ENCODE assay signal across 23 mouse cellular contexts in genomic region chrX:8259478-8259877, GRCm38 (mm10). TPM values are rescaled to one million over a fixed set of nuclear protein-coding genes. Genes with fewer than 3 reads are reported as not detected.
DNase-seq lines count a peak whose midpoint lies in the region; ATAC-seq and TF ChIP-seq lines count a peak whose summit lies in the region.
"Had no signal": no experiment of that assay in that cellular context is flagged by ENCODE, and none has a peak within 500 bp of the region (broad histone marks: within the 10 kb centered on the region; RNA-seq: fewer than 3 reads in every experiment).

No protein-coding gene starts in this region.

- no peak for TF ChIP-seq CTCF in intestine, postnatal 0 days (IDR thresholded peaks at IDR 0.05; ENCODE audit: low read depth)
- no peak for TF ChIP-seq CTCF in stomach, postnatal 0 days (IDR thresholded peaks at IDR 0.05; ENCODE audit: low read depth)

- H3K4me2 ChIP-seq in intestine, embryonic 16.5 days (ENCODE audit: low read depth, low read length) = no peak overlapping the region
- no peak overlapping the region for H3K4me2 ChIP-seq in intestine, postnatal 0 days (replicated peaks; ENCODE audit: low read depth)
- no peak overlapping the region for H3K4me2 ChIP-seq in kidney, embryonic 15.5 days
- no peak overlapping the region for H3K4me2 ChIP-seq in stomach, embryonic 15.5 days
- no peak overlapping the region for H3K4me2 ChIP-seq in stomach, postnatal 0 days (replicated peaks; ENCODE audit: low read depth)
- H3K4me2 ChIP-seq: embryonic facial prominence, embryonic 12.5 days; forebrain, embryonic 13.5 days; forebrain, embryonic 15.5 days had no signal

- H3K36me3 ChIP-seq in intestine, embryonic 16.5 days (ENCODE audit: control insufficient read depth, insufficient read depth, low read length) = no peaks in the 10 kb centered on the region
- no peaks in the 10 kb centered on the region for H3K36me3 ChIP-seq in intestine, postnatal 0 days (ENCODE audit: control insufficient read depth, insufficient read depth)
- no peaks in the 10 kb centered on the region for H3K36me3 ChIP-seq in kidney, embryonic 15.5 days
- no peaks in the 10 kb centered on the region for H3K36me3 ChIP-seq in stomach, embryonic 15.5 days
- H3K36me3 ChIP-seq in stomach, postnatal 0 days (ENCODE audit: control insufficient read depth, insufficient read depth, low read length) = no peaks in the 10 kb centered on the region
- H3K36me3 ChIP-seq: embryonic facial prominence, embryonic 10.5 days; embryonic facial prominence, embryonic 12.5 days; forebrain, embryonic 15.5 days; G1E had no signal

- WGBS in intestine, embryonic 16.5 days = 74% methylated on average over 12 of the region's 12 CpGs
- 58% methylated on average over 12 of the region's 12 CpGs for WGBS in intestine, postnatal 0 days
- 65% methylated on average over 12 of the region's 12 CpGs for WGBS in kidney, embryonic 15.5 days
- 69% methylated on average over 12 of the region's 12 CpGs for WGBS in stomach, embryonic 15.5 days
- 69% methylated on average over 12 of the region's 12 CpGs for WGBS in stomach, postnatal 0 days

- no peaks in the 10 kb centered on the region for H3K27me3 ChIP-seq in intestine, embryonic 16.5 days (replicated peaks; ENCODE audit: control insufficient read depth, insufficient read depth, low read length)
- no peaks in the 10 kb centered on the region for H3K27me3 ChIP-seq in intestine, postnatal 0 days (replicated peaks; ENCODE audit: control insufficient read depth, insufficient read depth, low read length)
- H3K27me3 ChIP-seq in kidney, embryonic 15.5 days = no peaks in the 10 kb centered on the region
- no peaks in the 10 kb centered on the region for H3K27me3 ChIP-seq in stomach, embryonic 15.5 days (replicated peaks)
- no peaks in the 10 kb centered on the region for H3K27me3 ChIP-seq in stomach, postnatal 0 days (ENCODE audit: control insufficient read depth, insufficient read depth, low read length)
- H3K27me3 ChIP-seq: CH12.LX; embryonic facial prominence, embryonic 12.5 days; forebrain, embryonic 13.5 days; forebrain, embryonic 15.5 days had no signal

- H3K4me3 ChIP-seq in intestine, embryonic 16.5 days (ENCODE audit: low read length) = no peak overlapping the region
- no peak overlapping the region for H3K4me3 ChIP-seq in intestine, postnatal 0 days (ENCODE audit: low read depth, low read length)
- H3K4me3 ChIP-seq in kidney, embryonic 15.5 days (replicated peaks) = no peak overlapping the region
- H3K4me3 ChIP-seq in stomach, embryonic 15.5 days (replicated peaks) = no peak overlapping the region
- no peak overlapping the region for H3K4me3 ChIP-seq in stomach, postnatal 0 days (ENCODE audit: low read depth, low read length)
- H3K4me3 ChIP-seq: embryonic facial prominence, embryonic 10.5 days; embryonic facial prominence, embryonic 12.5 days; forebrain, embryonic 13.5 days; forebrain, embryonic 15.5 days had no signal

- no peak for TF ChIP-seq EP300 in stomach, postnatal 0 days (optimal IDR thresholded peaks at IDR 0.05)

- H3K9me3 ChIP-seq in intestine, embryonic 16.5 days (ENCODE audit: control insufficient read depth, low read length) = no peaks in the 10 kb centered on the region
- H3K9me3 ChIP-seq in intestine, postnatal 0 days (ENCODE audit: control insufficient read depth) = no peaks in the 10 kb centered on the region
- no peaks in the 10 kb centered on the region for H3K9me3 ChIP-seq in kidney, embryonic 15.5 days (replicated peaks)
- H3K9me3 ChIP-seq in stomach, embryonic 15.5 days = no peaks in the 10 kb centered on the region
- H3K9me3 ChIP-seq in stomach, postnatal 0 days (ENCODE audit: control insufficient read depth, low read length) = no peaks in the 10 kb centered on the region
- H3K9me3 ChIP-seq: embryonic facial prominence, embryonic 10.5 days; embryonic facial prominence, embryonic 12.5 days; forebrain, embryonic 13.5 days; forebrain, embryonic 15.5 days; G1E had no signal

- no peaks in the 10 kb centered on the region for H3K4me1 ChIP-seq in intestine, embryonic 16.5 days (ENCODE audit: control insufficient read depth, insufficient read depth, low read length)
- no peaks in the 10 kb centered on the region for H3K4me1 ChIP-seq in intestine, postnatal 0 days (replicated peaks; ENCODE audit: control insufficient read depth, insufficient read depth, low read length)
- H3K4me1 ChIP-seq in kidney, embryonic 15.5 days = no peaks in the 10 kb centered on the region
- H3K4me1 ChIP-seq in stomach, embryonic 15.5 days = no peaks in the 10 kb centered on the region
- no peaks in the 10 kb centered on the region for H3K4me1 ChIP-seq in stomach, postnatal 0 days (replicated peaks; ENCODE audit: control insufficient read depth, insufficient read depth)
- H3K4me1 ChIP-seq: embryonic facial prominence, embryonic 10.5 days; embryonic facial prominence, embryonic 12.5 days; forebrain, embryonic 13.5 days; forebrain, embryonic 15.5 days had no signal

- no peak overlapping the region for H3K9ac ChIP-seq in intestine, embryonic 16.5 days (ENCODE audit: low read depth, low read length)
- no peak overlapping the region for H3K9ac ChIP-seq in intestine, postnatal 0 days (ENCODE audit: low read depth, low read length)
- H3K9ac ChIP-seq in kidney, embryonic 15.5 days = no peak overlapping the region
- no peak overlapping the region for H3K9ac ChIP-seq in stomach, embryonic 15.5 days
- H3K9ac ChIP-seq in stomach, postnatal 0 days (ENCODE audit: low read length) = no peak overlapping the region
- H3K9ac ChIP-seq: embryonic facial prominence, embryonic 12.5 days; forebrain, embryonic 13.5 days; forebrain, embryonic 15.5 days had no signal

- no peak overlapping the region for H3K27ac ChIP-seq in intestine, embryonic 16.5 days (ENCODE audit: low read length)
- no peak overlapping the region for H3K27ac ChIP-seq in intestine, postnatal 0 days (ENCODE audit: low read depth, low read length)
- H3K27ac ChIP-seq in kidney, embryonic 15.5 days = no peak overlapping the region
- H3K27ac ChIP-seq in stomach, embryonic 15.5 days = no peak overlapping the region
- no peak overlapping the region for H3K27ac ChIP-seq in stomach, postnatal 0 days (replicated peaks)
- H3K27ac ChIP-seq: embryonic facial prominence, embryonic 10.5 days; embryonic facial prominence, embryonic 12.5 days; forebrain, embryonic 13.5 days; forebrain, embryonic 15.5 days had no signal

- 0 out of 2 replicates have a peak, but pooled peaks have one; percentile 23 for ATAC-seq in intestine, embryonic 16.5 days
- no peak for ATAC-seq in intestine, postnatal 0 days
- 0 out of 2 replicates have a peak, but pooled peaks have one; percentile 49 for ATAC-seq in kidney, embryonic 15.5 days (replicated peaks; ENCODE audit: low FRiP score)
- ATAC-seq in stomach, embryonic 15.5 days (ENCODE audit: insufficient read depth, low FRiP score, low read depth) = peak; percentile 60; the same call in 1 of the 2 replicates
- ATAC-seq in stomach, postnatal 0 days (ENCODE audit: low FRiP score, low TSS enrichment) = no peak
- ATAC-seq: activated CD4-positive, CD25-positive, alpha-beta regulatory T cell, adult 4 months; CD4-positive, CD25-positive, alpha-beta regulatory T cell, adult 4 months; forebrain, embryonic 13.5 days; forebrain, embryonic 15.5 days; Patski had no signal

- DNase-seq in kidney, adult 11 months = no peak
- DNase-seq in stomach, postnatal 0 days (ENCODE audit: low spot score) = no peak
- DNase-seq: adrenal gland, adult 8-10 months; adrenal gland, postnatal 14 days; B cell, adult 2 months; cerebellum, adult 11-12 months; cerebellum, adult 2 months; cerebellum, adult 9-10 months; cerebellum, postnatal 10 days; cerebellum, postnatal 25 days had no signal

RNA-seq across cellular contexts. Expression of gene Ftsj1, which starts 7.3 kb away (rescaled TPM):
- polyA plus RNA-seq in intestine, embryonic 16.5 days (2015; fragmentation: Nextera tagmentation; extraction: Ambion mirVana) = 30.8 and 33.7 TPM in 2 replicates
- polyA plus RNA-seq in intestine, postnatal 0 days (2015; fragmentation: Nextera tagmentation; extraction: Ambion mirVana) = 13.1 and 14.1 TPM in 2 replicates
- 39.7 and 40.4 TPM in 2 replicates for polyA plus RNA-seq in kidney, embryonic 15.5 days (2015; fragmentation: Nextera tagmentation; extraction: Ambion mirVana)
- 36.8 and 38.3 TPM in 2 replicates for polyA plus RNA-seq in stomach, embryonic 15.5 days (2015; fragmentation: Nextera tagmentation; extraction: Ambion mirVana)
- polyA plus RNA-seq in stomach, postnatal 0 days (2015; fragmentation: Nextera tagmentation; extraction: Ambion mirVana) = 19.9 and 20.3 TPM in 2 replicates

RNA-seq across cellular contexts. Expression of gene Slc38a5, which starts 11.5 kb away (rescaled TPM):
- polyA plus RNA-seq in intestine, embryonic 16.5 days (2015; fragmentation: Nextera tagmentation; extraction: Ambion mirVana) = 9.5 and 11.0 TPM in 2 replicates
- polyA plus RNA-seq in intestine, postnatal 0 days (2015; fragmentation: Nextera tagmentation; extraction: Ambion mirVana) = 1.1 and 1.3 TPM in 2 replicates
- 1.4 and 3.4 TPM in 2 replicates for polyA plus RNA-seq in kidney, embryonic 15.5 days (2015; fragmentation: Nextera tagmentation; extraction: Ambion mirVana)
- polyA plus RNA-seq in stomach, embryonic 15.5 days (2015; fragmentation: Nextera tagmentation; extraction: Ambion mirVana) = 28.8 and 36.9 TPM in 2 replicates
- polyA plus RNA-seq in stomach, postnatal 0 days (2015; fragmentation: Nextera tagmentation; extraction: Ambion mirVana) = 5.2 and 6.4 TPM in 2 replicates
- polyA plus RNA-seq: CD4-positive, CD25-positive, alpha-beta regulatory T cell, adult 4 months; Patski had no signal

RNA-seq across cellular contexts. Expression of gene Porcn, which starts 53.2 kb away (rescaled TPM):
- 5.8 and 7.5 TPM in 2 replicates for polyA plus RNA-seq in intestine, embryonic 16.5 days (2015; fragmentation: Nextera tagmentation; extraction: Ambion mirVana)
- 4.3 TPM in 2 replicates for polyA plus RNA-seq in intestine, postnatal 0 days (2015; fragmentation: Nextera tagmentation; extraction: Ambion mirVana)
- polyA plus RNA-seq in kidney, embryonic 15.5 days (2015; fragmentation: Nextera tagmentation; extraction: Ambion mirVana) = 6.8 and 8.1 TPM in 2 replicates
- 11.3 and 11.8 TPM in 2 replicates for polyA plus RNA-seq in stomach, embryonic 15.5 days (2015; fragmentation: Nextera tagmentation; extraction: Ambion mirVana)
- 12.5 and 14.3 TPM in 2 replicates for polyA plus RNA-seq in stomach, postnatal 0 days (2015; fragmentation: Nextera tagmentation; extraction: Ambion mirVana)

Comparison
In these comparisons a context has a peak if more than half of its experiments do, and no peak if none do; other contexts are left out.
1. ATAC-seq: peak in intestine, embryonic 16.5 days (single experiment), kidney, embryonic 15.5 days (single experiment) and stomach, embryonic 15.5 days (single experiment); none in intestine, postnatal 0 days (single experiment) and stomach, postnatal 0 days (single experiment).